Mouse (Mus musculus) small intestine, adult 2 months (tissue): ENCODE results near the gene Vmn1r69. TPM values are rescaled to one million over a fixed set of nuclear protein-coding genes. Genes with fewer than 3 reads are reported as not detected.

Source experiments
- H3K27ac ChIP-seq: fragments of 200-500 bp; 2 replicates; pipeline ENCODE4 v1.5.1; 2012; ENCODE audit warnings: low read depth, low read length, control low read depth, inconsistent platforms; ENCODE audit not compliant: insufficient read depth
- H3K27me3 ChIP-seq: fragments of 200-500 bp; 2 replicates; pipeline ENCODE4 v1.6.1; 2012; ENCODE audit warnings: mild to moderate bottlenecking, moderate library complexity, low read length, inconsistent platforms; ENCODE audit not compliant: control insufficient read depth, insufficient read depth
- H3K36me3 ChIP-seq: fragments of 200-500 bp; 2 replicates; pipeline ENCODE4 v1.6.1; 2012; ENCODE audit warnings: mild to moderate bottlenecking, low read length, control low read depth, inconsistent platforms; ENCODE audit not compliant: control insufficient read depth, insufficient read depth
- H3K4me1 ChIP-seq: fragments of 200-500 bp; 2 replicates; pipeline ENCODE4 v1.6.1; 2012; ENCODE audit warnings: low read length, inconsistent platforms, mixed read lengths; ENCODE audit not compliant: control insufficient read depth, insufficient read depth, insufficient read length
- H3K4me3 ChIP-seq: fragments of 200-500 bp; 2 replicates; pipeline ENCODE4 v1.5.1; 2012; ENCODE audit warnings: low read depth, mild to moderate bottlenecking, control low read depth, inconsistent platforms, low read length, moderate library complexity
- CTCF ChIP-seq: fragments of 200-500 bp; IDR thresholded peaks from 2 replicates; pipeline ENCODE4 v1.5.1; 2012; ENCODE audit warnings: low read depth, mild to moderate bottlenecking, control low read depth, inconsistent platforms, low read length, moderate library complexity, mixed read lengths; ENCODE audit not compliant: insufficient replicate concordance, insufficient read length; ENCODE audit errors: extremely low read depth
- POLR2A ChIP-seq: fragments of 200-500 bp; IDR thresholded peaks from 2 replicates; pipeline ENCODE4 v1.6.1; 2012; ENCODE audit warnings: low read depth, mild to moderate bottlenecking, control low read depth, inconsistent platforms, low read length, moderate library complexity
- WGBS: fragments of 180-500 bp; shearing (Covaris S2); methylation state at CpG from one replicate; pipeline ENCODE4 v1.1.7; 2018; 5-methylcytosine and 5-hydroxymethylcytosine counted together
- polyA plus RNA-seq: library from polyadenylated mRNA; depleted of rRNA; stranded (reverse); fragments of >200 nt; gene quantifications from 2 replicates; pipeline ENCODE4 v1.2.3, GENCODE M21; 2012; rRNA removed

Vmn1r69 gene
- not detected in 2 replicates for polyA plus RNA-seq

GRCm38 (mm10) chr7:10613559-10613958 is at the start of gene Vmn1r69:
Gene Vmn1r69 (minus strand): TSS chr7:10613659.
- Histone ChIP-seq H3K27me3 (no peaks in the 10 kb centered on the region), H3K4me3 (no peak within 1 kb of the TSS), H3K27ac (no peak within 1 kb of the TSS), H3K4me1 (no peaks in the 10 kb centered on the region), H3K36me3 (no peaks in the 10 kb centered on the region)
- TF ChIP-seq CTCF, result no peak
- no peak for TF ChIP-seq POLR2A

GRCm38 (mm10) chr7:10631232-10631631 is 17.8 kb upstream of the Vmn1r69 start, which contains the start of gene Vmn1r70:
Gene Vmn1r70 (plus strand): TSS chr7:10631532.
- Histone ChIP-seq H3K27ac (no peak within 1 kb of the TSS), H3K4me3 (no peak within 1 kb of the TSS), H3K36me3 (no peaks in the 10 kb centered on the region), H3K27me3 (no peaks in the 10 kb centered on the region), H3K4me1 (no peaks in the 10 kb centered on the region)
- WGBS, result 67% methylated on average over 1 of the region's 1 CpGs
- TF ChIP-seq POLR2A (no peak), CTCF (no peak)

- Histone ChIP-seq H3K4me1 (no peaks in the 10 kb centered on the region), H3K27me3 (no peaks in the 10 kb centered on the region), H3K27ac (no peak within 1 kb of the TSS), H3K4me3 (no peak within 1 kb of the TSS), H3K36me3 (no peaks in the 10 kb centered on the region)
- TF ChIP-seq POLR2A (no peak), CTCF (no peak)
- WGBS, result 60% methylated on average over 2 of the region's 2 CpGs
Observed at GRCm38 (mm10) chr7:10558385-10558784, 55.1 kb downstream of the Vmn1r69 start, which contains the start of gene Vmn1r68. Gene Vmn1r68 (minus strand): TSS chr7:10558485.

Other genes with a start within 250 kb of the Vmn1r69 start
- not detected in 2 replicates for gene Vmn1r67, start 170.3 kb downstream of the Vmn1r69 start, polyA plus RNA-seq
- gene Zik1, start 118.3 kb downstream of the Vmn1r69 start, polyA plus RNA-seq, result 0.05 TPM in 1 of 2 replicates, not detected in the other
- not detected in 2 replicates for gene Vmn1r68, start 55.2 kb downstream of the Vmn1r69 start, polyA plus RNA-seq
- not detected in 2 replicates for gene Vmn1r70, start 17.9 kb upstream of the Vmn1r69 start, polyA plus RNA-seq
- not detected in 2 replicates for gene Nlrp4b, start 74.1 kb upstream of the Vmn1r69 start, polyA plus RNA-seq
- not detected in 2 replicates for gene Vmn1r71, start 140.7 kb upstream of the Vmn1r69 start, polyA plus RNA-seq